Mouse (Mus musculus) stomach, embryonic 15.5 days (tissue): ENCODE data around the gene Gna13. TPM values are rescaled to one million over a fixed set of nuclear protein-coding genes. Genes with fewer than 3 reads are reported as not detected.

Experiments
- ATAC-seq: fragments of 200-750 bp; cut with Nextera tagmentation; 2 replicates; pipeline ENCODE4 v1.8.0; 2017; ENCODE audit warnings: low read depth, moderate number of reproducible peaks, moderate TSS enrichment; ENCODE audit not compliant: insufficient read depth, low FRiP score
- H3K27ac ChIP-seq: fragments of 300-500 bp; sonication (generic); 2 replicates; pipeline ENCODE4 v1.5.1; 2015; ENCODE audit warnings: mild to moderate bottlenecking, inconsistent platforms
- H3K27me3 ChIP-seq: fragments of 300-500 bp; sonication (generic); replicated peaks from 2 replicates; pipeline ENCODE4 v1.6.1; 2015; ENCODE audit warnings: inconsistent platforms
- H3K36me3 ChIP-seq: fragments of 300-500 bp; sonication (generic); 2 replicates; pipeline ENCODE4 v1.6.1; 2015; ENCODE audit warnings: inconsistent platforms
- H3K4me1 ChIP-seq: fragments of 300-500 bp; sonication (generic); 2 replicates; pipeline ENCODE4 v1.6.1; 2015; ENCODE audit warnings: inconsistent platforms
- H3K4me2 ChIP-seq: fragments of 300-500 bp; sonication (generic); 2 replicates; pipeline ENCODE4 v1.6.1; 2015; ENCODE audit warnings: mild to moderate bottlenecking, inconsistent platforms
- H3K4me3 ChIP-seq: fragments of 300-500 bp; sonication (generic); replicated peaks from 2 replicates; pipeline ENCODE4 v1.5.1; 2015; ENCODE audit warnings: inconsistent platforms
- H3K9ac ChIP-seq: fragments of 300-500 bp; sonication (generic); 2 replicates; pipeline ENCODE4 v1.6.1; 2015; ENCODE audit warnings: inconsistent platforms
- H3K9me3 ChIP-seq: fragments of 300-500 bp; sonication (generic); 2 replicates; pipeline ENCODE4 v1.6.1; 2016; ENCODE audit warnings: inconsistent platforms
- WGBS: fragments of 180-500 bp; shearing (Covaris S2); methylation state at CpG from one replicate; pipeline ENCODE4 v1.1.7; 2015; 5-methylcytosine and 5-hydroxymethylcytosine counted together
- polyA plus RNA-seq: library from polyadenylated mRNA; unstranded; fragments of >200 nt; fragmentation: Nextera tagmentation; extraction: Ambion mirVana; gene quantifications from 2 replicates; pipeline ENCODE4 v1.2.1, GENCODE M21; 2015

Gna13 gene
- polyA plus RNA-seq, 1 experiment from 2014 or later, result 26.6 TPM

DNA sequence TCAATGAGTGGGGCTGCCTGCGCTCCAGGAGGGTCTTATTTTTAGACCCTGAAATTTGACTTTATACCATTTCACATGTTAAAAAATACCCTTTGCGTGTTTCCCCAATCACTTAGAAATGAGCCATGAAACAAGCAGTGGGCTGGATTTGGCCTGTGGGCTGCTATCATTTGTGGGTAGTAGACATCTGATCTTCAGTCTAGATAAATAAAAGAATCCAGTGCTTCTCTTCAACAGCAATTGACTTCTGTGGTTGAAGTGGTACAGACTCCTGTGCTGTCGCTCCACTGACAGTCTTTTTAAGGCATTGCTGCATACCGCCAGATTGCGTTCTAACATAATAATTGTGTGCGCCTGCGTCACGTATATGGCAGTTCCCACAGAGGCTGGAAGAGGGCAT is 22.7 kb downstream of the Gna13 start:
- H3K36me3 ChIP-seq, result no peaks in the 10 kb centered on the region
- 0 out of 2 replicates have a peak, but pooled peaks cover 10% of the 10 kb centered on the region for H3K4me1 ChIP-seq
- ATAC-seq, result no peak
- 90% methylated on average over 8 of the region's 8 CpGs for WGBS
- H3K27ac ChIP-seq, result no peak overlapping the region
- H3K27me3 ChIP-seq, result no peaks in the 10 kb centered on the region
- H3K9me3 ChIP-seq, result no peaks in the 10 kb centered on the region
- no peak overlapping the region for H3K9ac ChIP-seq
- H3K4me3 ChIP-seq, result no peak overlapping the region
- H3K4me2 ChIP-seq, result no peak overlapping the region

DNA sequence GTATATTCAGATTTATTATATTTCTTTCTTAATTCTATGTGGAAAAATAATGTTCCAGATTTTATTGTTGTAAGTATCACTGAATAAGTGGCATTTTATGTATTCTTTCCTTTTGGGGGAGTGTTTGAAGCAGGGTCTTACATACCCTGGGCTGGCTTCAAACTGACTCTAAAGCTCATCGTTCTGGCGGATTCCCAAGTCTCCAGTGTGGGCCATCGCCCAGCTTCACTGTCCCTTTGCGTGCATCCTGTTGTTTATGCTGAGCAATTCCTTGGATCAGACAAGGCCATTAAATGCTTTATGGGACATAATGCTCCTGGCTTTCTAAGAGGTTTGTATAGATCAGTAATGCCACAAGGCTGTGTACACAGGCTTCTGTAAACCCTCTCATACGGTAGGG is 26.4 kb downstream of the Gna13 start:
- no peaks in the 10 kb centered on the region for H3K9me3 ChIP-seq
- H3K4me2 ChIP-seq, result no peak overlapping the region
- WGBS, result 62% methylated on average over 5 of the region's 5 CpGs
- H3K4me1 ChIP-seq, result 0 out of 2 replicates have a peak, but pooled peaks cover 10% of the 10 kb centered on the region
- no peak for ATAC-seq
- no peaks in the 10 kb centered on the region for H3K36me3 ChIP-seq
- no peak overlapping the region for H3K4me3 ChIP-seq
- no peak overlapping the region for H3K9ac ChIP-seq
- no peaks in the 10 kb centered on the region for H3K27me3 ChIP-seq
- H3K27ac ChIP-seq, result no peak overlapping the region

DNA sequence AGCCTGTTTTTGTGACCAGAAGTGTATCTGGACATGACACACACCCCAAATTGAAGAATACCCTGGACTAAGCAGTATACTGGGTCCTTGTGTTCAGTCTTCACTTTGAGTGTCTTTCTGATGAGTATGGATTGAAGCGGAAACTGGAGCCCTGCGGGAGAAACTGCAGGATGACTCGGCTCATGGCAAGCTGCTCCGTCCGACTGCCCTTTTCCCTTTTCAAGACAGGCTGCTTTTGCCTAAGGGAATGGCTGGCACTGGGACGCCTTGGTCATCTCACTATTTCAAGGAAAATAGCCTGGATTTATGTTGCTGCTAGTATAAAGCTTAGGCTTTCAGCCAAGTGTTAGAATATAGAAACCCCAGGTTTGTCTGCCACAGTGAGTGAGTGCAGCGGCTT is 28.6 kb downstream of the Gna13 start:
- Histone ChIP-seq H3K9me3 (no peaks in the 10 kb centered on the region), H3K36me3 (peaks cover 8% of the 10 kb centered on the region), H3K4me1 (0 out of 2 replicates have a peak, but pooled peaks cover 10% of the 10 kb centered on the region), H3K27ac (no peak overlapping the region), H3K9ac (no peak overlapping the region), H3K4me3 (no peak overlapping the region), H3K4me2 (no peak overlapping the region), H3K27me3 (no peaks in the 10 kb centered on the region)
- ATAC-seq, result no peak
- 92% methylated on average over 7 of the region's 7 CpGs for WGBS

DNA sequence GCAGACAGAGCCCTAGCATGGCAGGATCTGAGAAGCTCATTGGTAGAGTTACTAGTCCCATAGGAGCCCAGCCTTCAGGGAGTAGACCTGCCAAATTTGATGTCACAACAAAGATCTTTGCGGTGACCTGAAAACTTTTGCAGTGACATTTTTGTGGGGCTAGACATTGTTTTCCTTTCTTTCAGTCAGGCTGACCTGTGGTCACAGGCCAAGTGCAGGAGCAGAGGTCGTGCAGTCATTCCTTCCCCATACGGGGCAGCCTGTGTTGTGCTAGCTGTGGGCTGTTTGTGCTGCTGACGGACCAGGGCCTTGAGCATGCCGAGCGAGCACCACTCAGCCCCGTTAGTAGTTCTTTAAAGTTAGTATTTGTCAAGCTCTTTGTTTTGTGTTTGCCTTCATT is 29.1 kb downstream of the Gna13 start:
- no peak for ATAC-seq
- H3K4me1 ChIP-seq, result 0 out of 2 replicates have a peak, but pooled peaks cover 10% of the 10 kb centered on the region
- 66% methylated on average over 7 of the region's 7 CpGs for WGBS

DNA sequence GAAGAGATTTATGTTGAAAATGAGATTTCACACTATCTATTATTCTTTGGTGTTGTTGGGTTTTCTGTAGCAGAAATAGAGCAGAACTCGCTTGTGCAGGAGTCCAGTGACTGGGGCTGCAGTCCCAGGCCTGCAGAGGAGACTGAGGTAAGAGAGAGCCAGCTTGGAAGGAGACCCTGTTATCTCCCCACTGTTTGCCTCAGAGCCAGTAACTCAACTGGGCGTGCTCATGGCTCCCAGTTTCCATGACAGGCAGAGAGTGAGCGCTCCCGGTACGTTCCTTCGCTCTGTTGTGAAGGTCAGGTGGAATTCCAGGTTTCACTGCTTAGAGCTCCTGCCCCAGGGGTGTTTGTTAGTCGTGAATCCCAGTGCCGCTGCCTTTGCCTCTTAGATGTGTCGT is 30.0 kb downstream of the Gna13 start:
- ATAC-seq, result no peak
- Histone ChIP-seq H3K4me2 (no peak overlapping the region), H3K36me3 (peaks cover 17% of the 10 kb centered on the region), H3K9ac (no peak overlapping the region), H3K9me3 (no peaks in the 10 kb centered on the region), H3K4me3 (no peak overlapping the region), H3K4me1 (0 out of 2 replicates have a peak, but pooled peaks cover 10% of the 10 kb centered on the region), H3K27ac (no peak overlapping the region), H3K27me3 (no peaks in the 10 kb centered on the region)
- 79% methylated on average over 9 of the region's 9 CpGs for WGBS

More for the DNA sequence above, 29.1 kb downstream of the Gna13 start:
- H3K27ac ChIP-seq, result no peak overlapping the region
- H3K36me3 ChIP-seq, result peaks cover 11% of the 10 kb centered on the region
- no peak overlapping the region for H3K4me2 ChIP-seq
- H3K27me3 ChIP-seq, result no peaks in the 10 kb centered on the region
- no peak overlapping the region for H3K9ac ChIP-seq
- H3K9me3 ChIP-seq, result no peaks in the 10 kb centered on the region
- no peak overlapping the region for H3K4me3 ChIP-seq

DNA sequence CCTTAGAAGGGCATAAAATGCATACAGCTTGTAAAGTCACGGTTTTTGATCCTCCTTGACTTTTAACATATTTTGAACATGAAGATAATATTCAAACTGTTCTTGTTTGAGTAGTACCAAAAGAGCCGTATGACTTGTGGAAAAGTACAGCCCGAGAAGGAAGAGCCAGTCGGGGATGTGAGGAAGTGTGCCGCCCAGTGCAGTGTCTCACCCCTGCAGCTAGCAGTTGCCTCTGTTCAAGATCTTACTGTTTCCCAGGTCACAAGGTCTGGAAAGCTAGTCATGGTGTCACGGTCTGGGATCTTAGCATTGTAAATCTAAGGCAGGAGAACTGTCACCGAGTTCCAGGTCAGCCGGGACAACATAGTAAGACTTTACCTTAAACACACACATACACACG is 32.1 kb downstream of the Gna13 start:
- 85% methylated on average over 9 of the region's 9 CpGs for WGBS

DNA sequence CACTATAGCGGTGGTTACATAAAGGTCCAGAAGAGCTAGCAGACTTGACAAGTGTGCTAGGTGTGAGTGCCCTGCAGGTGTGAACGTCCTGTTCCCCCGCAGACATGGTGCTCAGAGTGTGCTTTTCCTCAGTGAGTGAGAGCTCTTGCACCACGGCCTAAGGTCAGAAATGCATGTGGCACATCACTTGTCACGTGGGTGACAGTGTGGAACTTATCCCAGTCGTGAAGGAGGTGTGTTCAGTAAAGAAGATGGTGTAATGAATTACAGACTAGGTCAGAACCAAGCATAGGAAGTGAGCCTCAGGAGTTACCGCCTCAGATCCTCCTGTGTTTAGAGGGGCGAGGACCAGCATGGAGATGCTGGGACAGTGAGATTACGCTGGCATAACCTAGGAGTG is 32.7 kb downstream of the Gna13 start:
- Histone ChIP-seq H3K4me3 (no peak overlapping the region), H3K36me3 (peaks cover 17% of the 10 kb centered on the region), H3K9me3 (no peaks in the 10 kb centered on the region), H3K27me3 (no peaks in the 10 kb centered on the region), H3K4me2 (no peak overlapping the region), H3K4me1 (no peaks in the 10 kb centered on the region), H3K9ac (no peak overlapping the region), H3K27ac (no peak overlapping the region)
- no peak for ATAC-seq
- WGBS, result 89% methylated on average over 9 of the region's 9 CpGs

More for the DNA sequence above, 32.1 kb downstream of the Gna13 start:
- Histone ChIP-seq H3K9ac (no peak overlapping the region), H3K27ac (no peak overlapping the region), H3K4me1 (no peaks in the 10 kb centered on the region), H3K36me3 (peaks cover 17% of the 10 kb centered on the region), H3K9me3 (no peaks in the 10 kb centered on the region), H3K4me3 (no peak overlapping the region), H3K4me2 (no peak overlapping the region), H3K27me3 (no peaks in the 10 kb centered on the region)
- no peak for ATAC-seq

DNA sequence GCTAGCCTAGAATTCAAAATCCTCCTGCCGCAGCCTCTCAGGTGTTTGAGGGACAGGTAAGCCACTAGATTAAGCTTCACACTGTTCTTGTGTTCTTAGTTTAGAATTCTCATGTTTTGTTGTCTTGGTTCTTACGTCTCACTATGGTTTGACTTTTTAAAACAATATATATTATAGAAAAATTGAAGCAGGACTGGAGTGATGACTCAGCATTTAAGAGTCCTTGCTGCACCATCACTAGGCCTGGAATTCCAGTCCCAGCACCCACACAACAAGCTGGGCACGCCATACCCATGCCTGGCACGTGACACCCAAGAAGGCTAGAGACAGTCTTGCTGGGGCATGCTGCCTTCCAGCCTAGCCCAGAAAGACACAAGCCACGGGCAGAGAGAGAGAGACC is 43.8 kb downstream of the Gna13 start:
- H3K4me2 ChIP-seq, result no peak overlapping the region
- no peak overlapping the region for H3K4me3 ChIP-seq
- WGBS, result 86% methylated on average over 5 of the region's 5 CpGs
- H3K27me3 ChIP-seq, result no peaks in the 10 kb centered on the region
- H3K9ac ChIP-seq, result no peak overlapping the region
- no peaks in the 10 kb centered on the region for H3K36me3 ChIP-seq
- H3K4me1 ChIP-seq, result no peaks in the 10 kb centered on the region
- no peaks in the 10 kb centered on the region for H3K9me3 ChIP-seq
- ATAC-seq, result no peak
- no peak overlapping the region for H3K27ac ChIP-seq

DNA sequence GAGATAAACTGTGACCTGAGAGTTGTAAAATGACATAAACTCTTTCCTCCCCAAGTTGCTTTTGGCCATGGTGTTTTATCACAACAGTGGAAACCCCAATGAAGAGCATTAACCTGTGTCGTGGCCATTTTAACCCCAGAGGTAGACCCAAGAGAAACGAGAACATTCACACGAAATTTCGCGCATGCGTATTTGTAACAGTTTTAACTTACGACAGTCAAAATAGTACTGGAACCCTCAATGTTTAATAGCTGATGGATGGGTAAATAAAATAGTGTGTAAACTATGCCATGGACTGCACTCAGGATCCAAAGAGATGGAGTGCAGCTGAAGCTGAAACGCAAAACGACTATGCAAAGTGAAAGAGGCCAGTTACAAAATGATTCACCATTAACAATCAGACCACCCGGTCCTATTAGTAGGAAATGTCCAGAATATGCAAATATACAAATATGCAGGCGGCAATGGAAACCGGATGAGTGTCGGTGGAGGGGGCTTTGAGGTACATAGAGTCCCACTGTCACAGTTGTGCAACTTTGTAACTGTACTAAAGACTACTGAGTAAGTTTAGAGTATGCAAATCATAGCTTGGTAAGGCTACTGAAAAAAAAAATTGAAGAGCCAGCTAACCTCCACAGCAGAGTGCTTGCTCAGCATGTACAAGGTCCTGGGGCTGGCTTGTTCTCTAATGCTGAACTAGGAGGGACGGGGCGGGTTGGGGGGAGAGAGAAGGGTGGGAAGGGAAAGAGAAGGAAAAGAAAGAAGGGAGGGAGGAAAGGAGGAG is 47.8 kb downstream of the Gna13 start:
- H3K9me3 ChIP-seq, result no peaks in the 10 kb centered on the region
- 81% methylated on average over 15 of the region's 15 CpGs for WGBS
- no peaks in the 10 kb centered on the region for H3K36me3 ChIP-seq
- H3K4me2 ChIP-seq, result no peak overlapping the region
- no peaks in the 10 kb centered on the region for H3K27me3 ChIP-seq
- no peak overlapping the region for H3K27ac ChIP-seq
- no peak overlapping the region for H3K4me3 ChIP-seq
- no peak for ATAC-seq
- no peaks in the 10 kb centered on the region for H3K4me1 ChIP-seq
- no peak overlapping the region for H3K9ac ChIP-seq

DNA sequence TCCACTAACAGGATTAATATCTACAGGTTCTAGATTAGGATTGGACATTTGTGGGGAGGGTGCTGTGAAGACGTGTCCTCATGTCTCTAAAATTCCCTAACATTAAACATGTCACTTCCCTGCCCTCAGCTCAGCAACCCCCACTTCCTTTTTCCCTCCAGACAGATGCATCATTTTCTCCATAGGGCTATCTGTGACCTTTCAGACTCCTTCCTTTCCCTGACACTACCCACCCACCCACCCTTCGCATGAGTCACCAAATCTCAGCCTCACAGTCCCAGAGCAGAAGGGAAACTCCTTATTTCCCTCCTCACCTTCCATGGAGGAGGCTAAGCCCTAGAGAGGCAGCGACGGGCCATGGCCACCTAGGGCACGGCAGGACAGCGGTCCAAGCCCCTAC is 51.0 kb downstream of the Gna13 start, which contains the start of gene 9930022D16Rik:
Gene 9930022D16Rik, plus strand, starts transcription at position 301 of the 400 bp plus-strand sequence.
- WGBS, result 73% methylated on average over 6 of the region's 6 CpGs
- no peak within 1 kb of the TSS for H3K27ac ChIP-seq
- H3K4me2 ChIP-seq, result no peak within 1 kb of the TSS
- H3K36me3 ChIP-seq, result no peaks in the 10 kb centered on the region
- no peak within 1 kb of the TSS for H3K9ac ChIP-seq
- H3K27me3 ChIP-seq, result no peaks in the 10 kb centered on the region
- ATAC-seq, result no peak
- H3K4me3 ChIP-seq, result no peak within 1 kb of the TSS
- no peaks in the 10 kb centered on the region for H3K4me1 ChIP-seq
- no peaks in the 10 kb centered on the region for H3K9me3 ChIP-seq

DNA sequence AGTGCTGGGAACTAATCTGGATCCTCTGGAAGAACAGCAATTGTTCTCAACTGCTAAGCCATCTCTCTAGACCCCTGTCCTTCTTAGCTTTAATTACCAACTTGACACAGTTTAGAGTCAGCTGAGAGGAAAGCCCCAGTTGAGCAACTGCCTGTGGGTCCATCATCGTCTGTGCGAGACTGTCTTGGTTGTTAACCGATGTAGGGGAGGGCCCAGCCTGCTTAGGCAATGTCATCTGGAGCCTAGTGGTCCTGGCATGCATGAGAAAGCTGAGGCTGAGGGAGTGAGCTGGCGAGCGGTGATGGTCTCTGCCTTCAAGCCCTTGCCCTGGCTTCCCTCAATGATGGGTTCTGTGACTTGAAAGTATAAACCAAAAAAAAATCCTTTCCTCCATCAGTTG is 52.2 kb downstream of the Gna13 start:
- no peaks in the 10 kb centered on the region for H3K36me3 ChIP-seq
- no peak overlapping the region for H3K27ac ChIP-seq

DNA sequence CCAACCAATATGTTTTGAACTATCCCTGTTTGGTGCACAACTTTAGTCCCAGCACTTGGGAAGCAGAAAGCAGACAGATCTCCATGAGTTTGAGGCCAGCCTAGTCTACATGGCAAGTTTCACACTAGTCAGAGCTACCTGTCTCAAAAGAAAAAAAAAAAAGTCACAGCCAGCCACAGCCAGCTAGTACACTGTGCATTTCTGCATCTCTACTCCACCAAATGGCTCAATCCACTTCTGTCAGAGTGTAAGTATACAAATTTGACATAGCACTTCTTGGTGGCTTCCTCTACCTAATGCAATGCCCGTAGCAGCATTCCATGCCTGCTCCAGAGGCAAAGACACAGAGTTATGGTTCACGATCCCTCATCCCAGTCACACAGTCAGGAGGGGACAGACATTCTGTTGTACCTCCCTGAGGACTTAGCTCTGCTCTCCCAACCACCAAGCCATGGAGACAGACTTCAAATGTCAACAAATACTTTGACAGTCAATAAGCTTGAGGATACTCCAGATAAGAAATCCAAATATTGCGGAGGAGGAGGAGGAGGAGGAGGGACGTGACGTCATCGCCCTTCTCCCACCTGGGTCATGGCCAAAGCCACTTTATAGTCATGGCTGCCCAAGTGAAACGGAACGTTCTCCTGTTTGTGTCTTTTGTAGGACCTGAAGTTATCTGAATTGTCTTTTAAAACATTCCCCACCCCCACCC is 54.2 kb downstream of the Gna13 start:
- no peak overlapping the region for H3K27ac ChIP-seq
- no peak for ATAC-seq
- WGBS, result 56% methylated on average over 8 of the region's 8 CpGs
- H3K9me3 ChIP-seq, result no peaks in the 10 kb centered on the region
- no peaks in the 10 kb centered on the region for H3K36me3 ChIP-seq
- H3K4me1 ChIP-seq, result no peaks in the 10 kb centered on the region
- H3K4me2 ChIP-seq, result no peak overlapping the region
- no peaks in the 10 kb centered on the region for H3K27me3 ChIP-seq
- H3K4me3 ChIP-seq, result no peak overlapping the region
- H3K9ac ChIP-seq, result no peak overlapping the region

More for the DNA sequence above, 52.2 kb downstream of the Gna13 start:
- no peaks in the 10 kb centered on the region for H3K9me3 ChIP-seq
- no peak overlapping the region for H3K9ac ChIP-seq
- ATAC-seq, result no peak
- no peak overlapping the region for H3K4me2 ChIP-seq
- H3K4me3 ChIP-seq, result no peak overlapping the region
- WGBS, result 88% methylated on average over 5 of the region's 5 CpGs
- no peaks in the 10 kb centered on the region for H3K4me1 ChIP-seq
- H3K27me3 ChIP-seq, result no peaks in the 10 kb centered on the region
